Mouse (Mus musculus) splenic B cell, adult 2 months (primary cell): Measurements from ENCODE around the gene Trappc4.
A peak's percentile ranks its signal among the peaks of the same experiment; 100 is the strongest.
"Not testable (repeated sequence)": the region's sequence is repeated elsewhere in the genome, so short reads cannot be mapped to it uniquely, and the experiment has no call there.

Source experiments
- DNase-seq: peaks from one replicate; pipeline ENCODE4 v3.0.0-alpha.2; 2011; ENCODE audit warnings: low read depth, low spot score
- H3K27me3 ChIP-seq: 2 replicates; pipeline ENCODE4 v1.6.1; 2012; ENCODE audit warnings: mild to moderate bottlenecking, low read length, moderate library complexity, mixed read lengths; ENCODE audit not compliant: control insufficient read depth, poor library complexity, insufficient read depth, severe bottlenecking
- H3K36me3 ChIP-seq: 2 replicates; pipeline ENCODE4 v1.6.1; 2012; ENCODE audit warnings: mild to moderate bottlenecking, low read length, moderate library complexity, mixed read lengths; ENCODE audit not compliant: control insufficient read depth, poor library complexity, insufficient read depth, severe bottlenecking

The Trappc4 gene

GRCm38 (mm10) chr9:44406906-44407751, at the start of gene Trappc4, which contains the start of gene Rps25:
TSS of gene Trappc4 (minus strand) at chr9:44407600.
TSS of gene Rps25 (plus strand) at chr9:44407139.
- peak; percentile 96 for DNase-seq
- peaks cover 24% of the 10 kb centered on the region for H3K36me3 ChIP-seq
- no peaks in the 10 kb centered on the region for H3K27me3 ChIP-seq

- no peak for DNase-seq
- H3K27me3 ChIP-seq: no peaks in the 10 kb centered on the region
These were observed 47.5 kb upstream of the Trappc4 start, which contains the start of gene Upk2 for GRCm38 (mm10) chr9:44454891-44455220. TSS of gene Upk2 (minus strand) at chr9:44454976.

GRCm38 (mm10) chr9:44454132-44454890, 46.9 kb upstream of the Trappc4 start:
- DNase-seq: peak; percentile 93
- no peaks in the 10 kb centered on the region for H3K36me3 ChIP-seq
- no peaks in the 10 kb centered on the region for H3K27me3 ChIP-seq

More at GRCm38 (mm10) chr9:44454891-44455220, 47.5 kb upstream of the Trappc4 start, which contains the start of gene Upk2:
- H3K36me3 ChIP-seq: no peaks in the 10 kb centered on the region

- peak; percentile 70 for DNase-seq
- Histone ChIP-seq H3K27me3 (no peaks in the 10 kb centered on the region), H3K36me3 (no peaks in the 10 kb centered on the region)
These were observed 43.0 kb upstream of the Trappc4 start for GRCm38 (mm10) chr9:44450387-44450786.

GRCm38 (mm10) chr9:44444402-44445025, 37.1 kb upstream of the Trappc4 start:
- H3K27me3 ChIP-seq, H3K36me3 ChIP-seq, DNase-seq: not testable (repeated sequence)

GRCm38 (mm10) chr9:44440961-44441360, 33.6 kb upstream of the Trappc4 start, which contains the start of gene Foxr1:
TSS of gene Foxr1 (minus strand) at chr9:44441136.
- no peak for DNase-seq
- no peaks in the 10 kb centered on the region for H3K36me3 ChIP-seq
- H3K27me3 ChIP-seq: no peaks in the 10 kb centered on the region

GRCm38 (mm10) chr9:44435747-44436146, 28.3 kb upstream of the Trappc4 start:
- Histone ChIP-seq H3K27me3 (no peaks in the 10 kb centered on the region), H3K36me3 (no peaks in the 10 kb centered on the region)
- peak; percentile 76 for DNase-seq

- Histone ChIP-seq H3K27me3 (no peaks in the 10 kb centered on the region), H3K36me3 (no peaks in the 10 kb centered on the region)
- DNase-seq: no peak
These were observed 25.3 kb upstream of the Trappc4 start for GRCm38 (mm10) chr9:44432577-44433185.

GRCm38 (mm10) chr9:44423576-44423975, 16.2 kb upstream of the Trappc4 start:
- Histone ChIP-seq H3K36me3 (no peaks in the 10 kb centered on the region), H3K27me3 (no peaks in the 10 kb centered on the region)
- DNase-seq: no peak

GRCm38 (mm10) chr9:44420280-44420898, 13.0 kb upstream of the Trappc4 start:
- no peaks in the 10 kb centered on the region for H3K36me3 ChIP-seq
- H3K27me3 ChIP-seq: no peaks in the 10 kb centered on the region
- peak; percentile 58 for DNase-seq

- DNase-seq, H3K27me3 ChIP-seq, H3K36me3 ChIP-seq: not testable (repeated sequence)
These were observed 12.3 kb upstream of the Trappc4 start for GRCm38 (mm10) chr9:44419730-44420129.

GRCm38 (mm10) chr9:44418519-44419385, 11.4 kb upstream of the Trappc4 start, which contains the start of gene Ccdc84:
TSS of gene Ccdc84 (minus strand) at chr9:44418569.
- H3K36me3 ChIP-seq: no peaks in the 10 kb centered on the region; the same call in 1 of the 2 replicates
- H3K27me3 ChIP-seq: no peaks in the 10 kb centered on the region
- no peak for DNase-seq

GRCm38 (mm10) chr9:44417892-44418363, 10.5 kb upstream of the Trappc4 start:
- Histone ChIP-seq H3K27me3 (no peaks in the 10 kb centered on the region), H3K36me3 (peaks cover 4% of the 10 kb centered on the region)
- peak; percentile 95 for DNase-seq
